Mouse (Mus musculus): ENCODE measurements at regions not wholly inside any gene's neighbourhood (a gene's known extent, or its start where the extent isn't known, plus 50 kb on each side); places are given as distances from the start of the nearest gene placed in this dataset.

DNA sequence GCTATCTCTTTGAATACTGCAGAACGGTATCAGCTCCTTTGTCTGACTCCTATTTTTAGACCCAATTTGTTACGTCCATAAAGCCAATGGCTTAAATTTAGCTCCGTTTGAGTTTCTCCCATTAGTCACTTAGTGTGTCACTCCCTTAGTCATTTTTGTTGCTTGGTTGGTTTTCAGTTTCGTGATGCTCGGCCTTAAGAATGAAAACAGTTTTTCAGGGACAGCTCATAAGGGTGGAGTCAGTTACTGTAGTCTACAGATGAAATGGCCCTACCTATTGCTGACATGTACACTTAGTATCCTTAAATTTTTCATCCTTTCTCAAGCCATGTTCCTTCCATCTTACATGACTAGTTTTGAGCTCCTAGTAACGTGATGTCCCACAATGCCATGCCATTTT, 54.5 kb upstream of the Cerkl start:
- TF ChIP-seq EP300 (IDR thresholded peaks at IDR 0.05) (no peak), CTCF (IDR thresholded peaks at IDR 0.05) (no peak)

Measured in lung, postnatal 0 days (tissue).